Mouse (Mus musculus) lung, adult 18-20 months (tissue): ENCODE results near the gene Hdac11.

Experiments
- DNase-seq, 2 experiments: peaks; one replicate each; pipeline ENCODE4 v3.0.0; 2022; ENCODE audit warnings: mixed read lengths in 2 of 2

The Hdac11 gene

DNA sequence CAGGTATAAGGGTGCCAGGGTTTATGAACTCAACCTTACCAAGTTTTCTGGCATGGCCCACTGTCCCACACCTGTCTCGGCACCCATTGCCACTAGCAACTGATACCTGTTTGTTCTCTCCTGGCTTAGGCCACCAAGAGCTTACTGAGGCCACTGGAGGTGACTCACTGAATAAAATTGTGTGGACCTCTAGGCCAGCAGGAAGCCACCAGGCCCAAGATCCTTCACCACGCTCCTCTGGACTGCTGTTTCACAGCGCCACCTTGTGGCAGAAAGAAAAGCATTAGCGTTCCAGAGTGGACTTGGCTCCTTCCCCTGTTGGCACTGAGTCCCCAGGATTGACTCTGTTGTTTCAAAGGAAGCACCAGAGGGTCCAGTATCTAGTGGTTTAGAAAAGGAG lies 16.6 kb upstream of the Hdac11 start:
- peak; percentile 70 to 80 for DNase-seq

- DNase-seq: no peak
Observed at GRCm38 (mm10) chr6:91145056-91145455, 11.4 kb upstream of the Hdac11 start.

- no peak for DNase-seq
Observed at GRCm38 (mm10) chr6:91145572-91145971, 10.9 kb upstream of the Hdac11 start.

DNA sequence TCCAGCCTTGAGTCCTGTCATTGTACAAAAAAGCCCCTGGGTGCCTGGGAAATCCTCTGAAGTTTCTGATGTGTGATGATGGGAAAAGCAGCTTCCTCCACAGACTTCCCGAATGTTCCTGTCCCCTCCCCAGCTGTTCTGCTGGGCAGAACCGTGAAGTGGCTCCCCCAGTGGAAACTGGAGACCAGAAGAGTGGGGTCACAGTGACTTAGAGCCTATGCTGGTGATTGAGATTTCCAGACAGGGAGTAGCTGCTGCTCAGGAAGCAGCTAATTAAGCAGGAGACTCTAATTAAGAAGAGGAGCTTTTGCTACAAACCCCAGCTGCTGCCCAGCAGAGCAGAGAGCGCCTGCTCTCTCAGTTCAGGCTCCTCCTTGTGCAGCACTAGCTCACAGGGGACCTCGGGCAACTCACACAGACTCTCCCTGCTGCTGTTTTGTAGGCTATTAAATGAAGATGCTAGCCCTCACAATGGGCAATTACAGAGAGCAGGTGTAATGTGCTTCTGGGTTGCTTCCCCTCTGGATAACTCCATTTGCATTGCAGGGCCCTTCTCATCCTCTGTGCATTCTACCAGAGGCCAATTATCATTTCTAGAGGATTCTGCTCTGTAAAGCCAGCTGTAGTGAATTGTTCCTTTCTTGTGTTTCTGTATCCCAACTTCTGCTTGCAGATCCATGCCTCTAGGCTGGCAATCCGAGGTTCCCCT lies 9.9 kb upstream of the Hdac11 start:
- no peak for DNase-seq

DNA sequence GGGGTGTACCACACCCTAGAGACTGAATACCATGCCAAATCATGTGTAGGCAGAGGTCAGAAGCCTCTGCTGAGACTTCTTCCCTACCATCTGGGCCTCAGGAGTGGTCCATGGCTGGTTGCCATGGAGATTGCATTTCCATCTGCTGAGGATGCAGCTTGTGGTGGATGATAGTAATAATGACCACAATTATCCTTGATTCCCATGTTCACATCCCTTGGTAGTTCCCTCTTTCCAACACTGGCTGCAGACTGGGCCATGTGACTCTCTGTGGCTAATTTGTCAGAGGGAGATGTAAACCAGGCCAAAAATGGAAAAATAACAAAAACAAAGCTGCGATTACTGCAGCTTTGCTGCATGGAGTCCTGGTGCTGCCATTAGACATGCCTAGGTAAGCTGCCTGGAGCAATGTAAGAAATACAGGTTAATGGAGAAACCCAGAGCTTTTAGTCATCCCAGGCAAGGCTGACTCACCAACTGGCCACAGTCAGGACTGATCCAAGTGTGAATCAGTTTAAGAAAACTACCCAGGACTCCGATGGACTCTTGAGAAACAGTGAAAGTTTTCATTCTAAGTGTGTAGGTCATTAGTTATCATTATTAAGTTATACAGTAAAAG lies 9.2 kb upstream of the Hdac11 start:
- no peak for DNase-seq

GRCm38 (mm10) chr6:91152892-91153548 lies 3.4 kb upstream of the Hdac11 start:
- no peak for DNase-seq

DNA sequence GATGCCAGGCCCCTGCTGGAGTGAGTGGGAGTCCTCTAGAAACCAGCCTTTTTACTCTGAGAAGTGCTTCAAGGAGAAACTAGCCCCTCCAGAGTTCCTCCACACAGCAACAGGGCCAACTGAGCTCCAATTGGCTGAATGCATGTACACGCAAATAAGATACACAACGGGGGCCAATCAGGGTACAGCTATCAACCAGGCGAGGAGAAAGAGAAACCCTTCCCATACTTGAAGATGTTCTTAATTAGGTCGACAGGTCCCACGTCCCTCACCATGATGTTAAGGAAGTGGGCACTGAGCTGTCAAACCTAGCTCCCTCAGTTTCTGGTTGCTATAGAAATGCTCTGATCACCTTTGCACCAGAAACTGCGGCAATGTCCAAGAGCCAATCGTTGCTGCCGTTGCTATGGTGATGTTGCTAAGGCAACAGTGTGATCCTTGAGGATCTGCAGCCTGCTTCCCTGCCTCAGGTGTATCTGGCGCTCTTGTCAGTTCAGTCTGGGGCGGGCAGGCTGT lies 2.9 kb upstream of the Hdac11 start:
- peak in 1 of 2 experiments; percentile 37 for DNase-seq

- no peak for DNase-seq
Observed at GRCm38 (mm10) chr6:91154685-91155084, 1.8 kb upstream of the Hdac11 start.

GRCm38 (mm10) chr6:91155286-91155685 lies 1.2 kb upstream of the Hdac11 start:
- DNase-seq: no peak

DNA sequence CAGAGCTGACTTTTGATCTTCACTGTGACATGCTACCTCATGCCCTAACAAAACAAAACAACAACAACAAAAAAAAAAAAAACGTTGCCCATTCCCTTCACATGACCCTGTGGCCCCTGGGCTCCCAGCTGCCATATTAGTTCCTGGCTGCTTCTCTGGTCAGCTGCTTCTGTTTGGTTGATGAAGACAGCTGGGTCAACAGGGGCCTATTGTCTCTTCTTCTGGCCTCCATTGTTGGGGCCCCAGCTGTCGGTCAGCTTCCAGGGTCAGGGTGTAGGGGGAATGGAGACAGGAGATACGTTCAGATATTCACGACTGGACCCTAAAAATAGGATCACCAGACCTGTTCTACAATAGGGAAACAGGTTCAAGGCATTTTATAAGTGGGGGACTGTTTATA lies 403 bp upstream of the Hdac11 start:
- DNase-seq: no peak

DNA sequence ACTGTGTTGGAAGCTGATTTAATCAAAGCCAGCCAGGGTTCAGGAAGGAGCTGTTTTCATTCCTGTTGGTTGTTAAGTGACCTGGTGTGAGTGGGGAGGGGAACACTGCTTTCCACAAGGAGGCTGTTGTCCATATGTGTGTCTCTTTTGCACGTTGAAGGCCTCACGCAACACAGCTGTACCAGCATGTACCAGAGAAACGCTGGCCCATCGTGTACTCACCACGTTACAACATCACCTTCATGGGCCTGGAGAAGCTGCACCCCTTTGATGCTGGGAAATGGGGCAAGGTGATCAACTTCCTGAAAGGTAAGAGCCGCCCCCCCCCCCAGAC lies 739 bp downstream of the Hdac11 start:
- no peak for DNase-seq

DNA sequence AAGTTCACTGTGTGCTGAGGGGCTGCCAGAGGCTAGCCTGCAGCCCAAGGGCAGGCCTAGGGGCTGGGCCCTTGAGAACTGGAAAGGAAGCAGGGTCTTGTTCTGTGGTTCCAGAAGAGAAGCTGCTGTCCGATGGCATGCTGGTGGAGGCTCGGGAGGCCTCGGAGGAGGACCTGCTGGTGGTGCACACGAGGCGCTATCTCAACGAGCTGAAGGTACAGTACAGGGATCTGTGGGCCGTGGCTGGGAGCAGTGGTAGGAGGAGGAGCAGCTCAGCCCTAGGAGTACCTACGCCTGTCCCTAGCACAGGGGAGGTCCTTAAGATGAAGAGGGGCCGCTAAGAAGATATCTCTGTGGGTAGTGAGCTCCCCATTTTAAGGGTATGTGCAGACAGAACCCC lies 2.6 kb downstream of the Hdac11 start:
- no peak for DNase-seq

GRCm38 (mm10) chr6:91160399-91160798 lies 3.9 kb downstream of the Hdac11 start:
- peak; percentile 35 to 46 for DNase-seq

DNA sequence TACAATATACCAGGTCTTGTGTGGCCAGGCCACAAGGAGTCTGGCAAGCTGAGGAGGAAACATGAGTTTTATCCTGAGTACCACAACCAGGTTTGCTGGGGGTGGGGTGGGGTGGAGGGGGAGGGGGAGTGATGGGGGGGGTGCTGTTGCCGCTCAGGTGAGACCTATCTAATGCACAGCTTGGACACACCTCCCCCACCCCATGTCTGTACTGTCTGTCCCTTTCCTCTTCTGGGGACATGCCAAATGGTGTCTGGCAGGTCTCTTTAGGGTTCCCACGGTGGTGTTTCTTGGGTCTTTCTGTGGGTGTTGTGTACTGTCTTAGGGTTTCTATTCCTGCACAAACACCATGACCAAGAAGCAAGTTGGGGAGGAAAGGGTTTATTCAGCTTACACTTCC lies 4.5 kb downstream of the Hdac11 start:
- no peak for DNase-seq

DNA sequence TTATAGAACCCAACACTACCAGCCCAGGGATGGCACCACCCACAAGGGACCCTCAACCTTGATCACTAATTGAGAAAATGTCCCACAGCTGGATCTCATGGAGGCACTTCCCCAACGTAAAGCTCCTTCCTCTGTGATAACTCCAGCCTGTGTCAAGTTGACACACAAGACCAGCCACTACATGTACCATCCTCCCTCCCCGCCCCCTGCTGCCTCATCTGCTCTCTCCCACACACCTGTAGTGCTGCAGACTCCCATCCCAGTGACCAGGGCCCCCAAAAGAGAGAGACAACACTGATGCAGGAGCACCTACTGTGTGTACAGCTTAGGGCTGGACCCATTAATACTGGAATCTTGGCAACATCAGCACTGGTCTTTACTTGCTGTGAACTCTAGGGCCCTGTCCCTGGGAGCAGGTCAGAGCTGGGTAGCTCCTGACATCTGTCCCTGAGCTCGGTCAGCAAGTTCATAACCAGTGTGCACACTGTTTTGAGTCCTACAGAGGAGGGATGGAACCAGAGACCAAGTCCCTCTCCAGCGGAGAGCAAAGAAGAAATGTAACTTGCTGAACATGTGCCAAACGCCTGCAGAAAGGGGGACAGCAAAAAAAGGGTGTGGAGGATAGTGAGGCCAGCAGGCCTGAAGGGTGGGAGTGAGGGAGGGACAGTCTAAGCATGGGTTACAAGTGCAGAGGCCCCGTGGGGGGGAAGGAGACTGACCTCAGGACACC lies 5.2 kb downstream of the Hdac11 start:
- no peak for DNase-seq

DNA sequence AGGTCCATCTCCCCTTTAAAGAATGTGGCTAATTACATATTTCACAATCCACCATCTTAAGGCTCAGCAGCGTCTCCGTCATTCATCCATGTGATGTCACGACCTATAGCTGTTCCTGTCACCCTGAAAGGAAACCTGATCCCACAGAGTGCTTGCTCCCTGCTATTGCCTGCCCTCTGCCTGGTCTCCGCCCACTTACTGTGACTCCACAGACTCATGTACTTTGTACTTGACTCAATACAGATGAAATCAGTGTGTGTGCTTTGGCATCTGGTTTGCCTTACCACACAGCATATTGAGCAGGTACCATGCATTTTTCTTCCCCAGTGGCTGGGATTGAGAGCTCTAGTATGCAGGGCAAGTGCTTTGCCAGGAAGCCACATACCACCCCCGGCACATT lies 5.8 kb downstream of the Hdac11 start:
- DNase-seq: no peak

- DNase-seq: no peak
Observed at GRCm38 (mm10) chr6:91163195-91163911, 6.9 kb downstream of the Hdac11 start.

DNA sequence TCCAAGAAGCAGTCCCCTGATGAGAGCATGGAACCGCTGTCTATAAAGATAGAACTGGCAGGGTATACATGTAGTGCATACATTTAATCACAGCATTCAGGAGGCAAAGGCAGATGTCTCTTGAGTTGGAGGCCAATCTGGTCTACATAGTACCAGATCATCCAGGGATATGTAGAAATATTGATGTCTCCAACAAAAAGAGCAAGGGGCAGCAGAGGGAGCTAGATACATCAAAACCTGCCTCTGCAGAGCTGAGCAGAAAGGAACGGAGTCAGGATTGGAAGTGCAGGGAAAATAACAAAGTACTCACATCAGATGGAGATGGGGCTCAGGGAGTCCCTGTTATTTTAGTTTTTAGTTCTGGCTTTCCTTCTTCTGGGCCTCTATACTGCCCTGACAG lies 8.1 kb downstream of the Hdac11 start:
- DNase-seq: no peak

DNA sequence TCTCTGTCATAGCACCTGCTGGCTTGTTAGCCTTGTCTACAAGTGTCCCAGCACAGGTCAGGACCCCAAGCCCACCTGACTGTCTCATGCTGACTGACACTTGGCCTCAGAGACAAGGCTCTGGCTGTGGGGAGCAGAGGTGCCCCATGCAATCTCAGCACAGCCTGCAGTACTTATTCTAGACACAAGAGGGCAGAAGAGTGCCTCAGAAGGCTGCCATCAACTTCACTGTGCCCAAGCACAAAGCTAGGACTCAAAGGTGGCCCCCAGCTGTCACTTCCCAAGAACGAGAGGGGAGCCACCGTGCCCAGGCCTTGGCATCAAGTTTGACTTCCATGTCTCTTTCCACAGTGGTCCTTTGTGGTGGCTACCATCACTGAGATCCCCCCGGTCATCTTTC lies 8.7 kb downstream of the Hdac11 start:
- DNase-seq: peak; percentile 44 to 58

DNA sequence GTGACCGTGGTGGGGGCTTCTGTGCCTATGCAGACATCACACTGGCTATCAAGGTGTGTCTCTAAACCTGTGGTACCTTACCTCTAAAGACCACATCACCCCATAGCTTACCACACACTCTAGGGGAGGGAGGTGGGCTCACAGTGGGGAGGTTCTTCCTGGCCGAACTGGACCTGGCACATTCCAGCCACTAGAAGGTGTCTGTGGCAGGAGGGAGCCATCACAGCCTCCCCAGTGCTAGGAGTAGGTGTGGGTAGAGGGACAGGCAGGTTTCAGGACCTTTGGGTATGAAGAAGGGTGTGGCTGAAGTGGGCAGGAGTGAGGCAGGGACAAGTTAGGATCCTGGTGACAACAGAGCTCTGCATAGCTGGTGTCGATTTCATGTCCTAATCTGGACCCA lies 11.4 kb downstream of the Hdac11 start:
- no peak for DNase-seq

GRCm38 (mm10) chr6:91169129-91169528 lies 12.7 kb downstream of the Hdac11 start:
- no peak for DNase-seq

DNA sequence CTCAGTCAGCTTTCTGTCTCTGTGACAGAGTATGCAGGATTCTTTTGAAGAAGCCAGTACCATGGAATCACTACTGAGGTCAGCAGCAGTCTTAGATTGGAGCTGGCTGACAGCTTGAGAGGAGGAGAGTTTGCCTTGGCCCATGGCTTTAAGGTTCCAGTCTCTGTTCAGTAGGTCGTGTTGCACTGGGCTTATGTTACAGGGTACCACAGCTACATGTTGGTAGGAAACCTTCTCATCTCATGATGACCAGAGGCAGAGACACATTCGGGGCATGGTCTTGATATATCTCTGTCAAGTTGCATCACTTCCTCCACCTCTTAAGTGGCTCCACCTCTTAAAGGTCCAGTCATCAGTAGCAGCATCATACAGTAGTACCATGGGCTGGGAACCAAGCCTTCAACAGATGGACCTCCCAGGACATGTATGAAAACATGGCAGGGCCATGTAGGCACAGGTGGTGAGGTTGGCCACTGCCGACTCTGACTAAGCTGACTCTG lies 15.0 kb downstream of the Hdac11 start:
- no peak for DNase-seq

- no peak for DNase-seq
Observed at GRCm38 (mm10) chr6:91172381-91172780, 15.9 kb downstream of the Hdac11 start.
